Mouse (Mus musculus) forebrain, embryonic 14.5 days (tissue): ENCODE results near the gene Ubc. TPM values are rescaled to one million over a fixed set of nuclear protein-coding genes. Genes with fewer than 3 reads are reported as not detected.

Experiments used
- ATAC-seq: fragments of 200-750 bp; cut with Nextera tagmentation; 2 replicates; pipeline ENCODE4 v1.8.0; 2017; ENCODE audit warnings: mild to moderate bottlenecking, moderate library complexity
- DNase-seq: peaks from one replicate; pipeline ENCODE4 v3.0.0-alpha.2; 2015; ENCODE audit warnings: low spot score
- H3K27ac ChIP-seq: fragments of 300-500 bp; sonication (generic); 2 replicates; pipeline ENCODE4 v1.5.1; 2014; ENCODE audit warnings: low read depth, mild to moderate bottlenecking, control low read depth, low read length, moderate library complexity
- H3K27me3 ChIP-seq: fragments of 300-500 bp; sonication (generic); replicated peaks from 2 replicates; pipeline ENCODE4 v1.6.1; 2014; ENCODE audit warnings: low read length, control low read depth, mixed read lengths; ENCODE audit not compliant: control insufficient read depth, insufficient read depth
- H3K36me3 ChIP-seq: fragments of 300-500 bp; sonication (generic); 2 replicates; pipeline ENCODE4 v1.6.1; 2014; ENCODE audit warnings: low read length, control low read depth; ENCODE audit not compliant: control insufficient read depth, insufficient read depth
- H3K4me1 ChIP-seq: fragments of 300-500 bp; sonication (generic); 2 replicates; pipeline ENCODE4 v1.6.1; 2014; ENCODE audit warnings: antibody characterized with exemption, low read length, control low read depth; ENCODE audit not compliant: control insufficient read depth, insufficient read depth
- H3K4me2 ChIP-seq: fragments of 300-500 bp; sonication (generic); 2 replicates; pipeline ENCODE4 v1.6.1; 2014; ENCODE audit warnings: mild to moderate bottlenecking, control low read depth, low read length
- H3K4me3 ChIP-seq: fragments of 300-500 bp; sonication (generic); 2 replicates; pipeline ENCODE4 v1.5.1; 2014; ENCODE audit warnings: low read depth, low read length, control low read depth
- H3K9ac ChIP-seq: fragments of 300-500 bp; sonication (generic); 2 replicates; pipeline ENCODE4 v1.6.1; 2014; ENCODE audit warnings: mild to moderate bottlenecking, low read length, control low read depth, moderate library complexity
- H3K9me3 ChIP-seq: fragments of 300-500 bp; sonication (generic); replicated peaks from 2 replicates; pipeline ENCODE4 v1.6.1; 2016; ENCODE audit warnings: low read length, control low read depth, mixed read lengths; ENCODE audit not compliant: control insufficient read depth
- WGBS: fragments of 180-500 bp; shearing (Covaris S2); extraction: QIAGEN DNeasy Blood & Tissue Kit; methylation state at CpG from one replicate; pipeline ENCODE4 v1.1.7; 2014; 5-methylcytosine and 5-hydroxymethylcytosine counted together
- polyA plus RNA-seq: library from polyadenylated mRNA; unstranded; fragments of >200 nt; fragmentation: Nextera tagmentation; extraction: Ambion mirVana; gene quantifications from 2 replicates; pipeline ENCODE4 v1.2.1, GENCODE M21; 2014

Ubc gene
- polyA plus RNA-seq, 1 experiment from 2014 or later: 981 TPM

- WGBS: 55% methylated on average over 7 of the region's 7 CpGs
- Histone ChIP-seq H3K4me1 (peaks cover 10% of the 10 kb centered on the region), H3K27me3 (no peaks in the 10 kb centered on the region), H3K9ac (no peak overlapping the region), H3K36me3 (no peaks in the 10 kb centered on the region), H3K4me3 (no peak overlapping the region), H3K27ac (no peak overlapping the region), H3K9me3 (no peaks in the 10 kb centered on the region), H3K4me2 (no peak overlapping the region)
- ATAC-seq: no peak
- no peak for DNase-seq
These were observed 52.5 kb downstream of the Ubc start for GRCm38 (mm10) chr5:125337526-125337925.

GRCm38 (mm10) chr5:125337012-125337411 is 53.0 kb downstream of the Ubc start:
- WGBS: 62% methylated on average over 9 of the region's 9 CpGs

More at GRCm38 (mm10) chr5:125337012-125337411, 53.0 kb downstream of the Ubc start:
- ATAC-seq: no peak
- no peaks in the 10 kb centered on the region for H3K36me3 ChIP-seq
- H3K27ac ChIP-seq: no peak overlapping the region
- no peak for DNase-seq
- H3K27me3 ChIP-seq: no peaks in the 10 kb centered on the region
- H3K4me3 ChIP-seq: no peak overlapping the region
- no peak overlapping the region for H3K4me2 ChIP-seq
- H3K9ac ChIP-seq: no peak overlapping the region
- peaks cover 10% of the 10 kb centered on the region for H3K4me1 ChIP-seq
- no peaks in the 10 kb centered on the region for H3K9me3 ChIP-seq

Other genes starting within 250 kb of the Ubc start
- 15.1 and 22.3 TPM in 2 replicates for gene Ncor2, start 211.0 kb downstream of the Ubc start, polyA plus RNA-seq
- 17.6 and 21.7 TPM in 2 replicates for gene Scarb1, start 49.1 kb downstream of the Ubc start, polyA plus RNA-seq
- gene Gm10382, start 880 bp downstream of the Ubc start, polyA plus RNA-seq: 0.33 TPM in 1 of 2 replicates, not detected in the other
- gene Dhx37, start 43.9 kb upstream of the Ubc start, polyA plus RNA-seq: 4.7 and 7.0 TPM in 2 replicates
- 26.0 and 29.1 TPM in 2 replicates for gene Bri3bp, start 51.4 kb upstream of the Ubc start, polyA plus RNA-seq
- 51.8 and 71.1 TPM in 2 replicates for gene Aacs, start 85.6 kb upstream of the Ubc start, polyA plus RNA-seq
- 3.1 and 4.4 TPM in 2 replicates for gene Tmem132b, start 141.6 kb upstream of the Ubc start, polyA plus RNA-seq